Mouse (Mus musculus): Measurements from ENCODE around the gene Gm29776. TPM values are rescaled to one million over a fixed set of nuclear protein-coding genes. Genes with fewer than 3 reads are reported as not detected.

Gene Gm29776
- polyA plus RNA-seq, 1 experiment from 2014 or later: 0.07 TPM

DNA sequence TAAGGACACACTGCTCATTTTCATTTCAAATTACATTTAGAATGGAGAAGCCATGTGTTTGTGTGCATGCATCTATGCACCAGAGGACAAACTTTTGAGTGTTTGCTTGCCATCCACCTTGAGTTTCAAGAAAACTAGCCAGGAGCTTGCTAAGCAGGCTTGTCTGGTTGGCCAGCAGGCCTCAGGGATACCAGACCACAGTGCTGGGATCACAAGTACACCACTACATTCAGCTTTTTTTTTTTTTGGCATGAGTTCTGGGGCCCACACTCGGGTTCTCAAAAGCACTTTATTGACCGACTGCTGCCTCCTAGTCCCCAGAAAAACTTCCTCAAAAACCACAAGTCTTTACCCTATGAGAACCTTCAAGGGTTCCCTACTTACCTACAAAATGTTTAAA lies 24.3 kb downstream of the Gm29776 start:
- TF ChIP-seq CTCF (IDR thresholded peaks at IDR 0.05; ENCODE audit: low read depth): no peak
- Histone ChIP-seq H3K9me3 (replicated peaks; ENCODE audit: low read length) (no peaks in the 10 kb centered on the region), H3K27ac (no peak overlapping the region), H3K4me2 (ENCODE audit: low read length) (no peak overlapping the region), H3K36me3 (ENCODE audit: insufficient read depth, low read length) (peaks cover 36% of the 10 kb centered on the region), H3K27me3 (ENCODE audit: insufficient read depth, low read length) (no peaks in the 10 kb centered on the region), H3K9ac (ENCODE audit: low read depth, low read length) (no peak overlapping the region), H3K4me1 (replicated peaks; ENCODE audit: insufficient read depth, low read length) (no peaks in the 10 kb centered on the region), H3K4me3 (replicated peaks; ENCODE audit: low read depth, low read length) (no peak overlapping the region)
- no peak for ATAC-seq (replicated peaks; ENCODE audit: low FRiP score, low read depth)
- WGBS: 71% methylated on average over 2 of the region's 2 CpGs
- DNase-seq (ENCODE audit: low spot score): no peak

DNA sequence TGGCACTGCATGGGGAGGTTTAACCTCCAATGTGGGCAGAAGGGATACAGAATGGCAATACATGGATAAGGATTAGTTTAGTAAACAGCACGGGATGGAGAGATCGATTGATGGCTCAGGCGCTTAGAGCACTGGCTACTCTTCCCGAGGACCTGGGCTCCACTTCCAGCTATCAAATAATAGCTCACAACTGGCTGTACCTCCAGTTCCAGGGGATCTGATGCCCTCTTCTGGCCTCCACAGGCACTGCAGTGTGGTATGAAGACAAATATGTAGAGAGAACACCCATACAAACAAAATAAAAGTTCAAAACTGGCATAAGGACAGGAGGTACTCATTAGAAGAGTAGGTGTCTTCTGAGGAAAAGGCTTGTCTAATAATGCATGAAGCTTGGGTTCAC lies 29.3 kb downstream of the Gm29776 start:
- Histone ChIP-seq H3K4me1 (replicated peaks; ENCODE audit: insufficient read depth, low read length) (no peaks in the 10 kb centered on the region), H3K9ac (ENCODE audit: low read depth, low read length) (no peak overlapping the region), H3K4me2 (ENCODE audit: low read length) (no peak overlapping the region), H3K4me3 (replicated peaks; ENCODE audit: low read depth, low read length) (no peak overlapping the region), H3K36me3 (ENCODE audit: insufficient read depth, low read length) (peaks cover 37% of the 10 kb centered on the region), H3K27ac (no peak overlapping the region), H3K27me3 (ENCODE audit: insufficient read depth, low read length) (no peaks in the 10 kb centered on the region), H3K9me3 (replicated peaks; ENCODE audit: low read length) (no peaks in the 10 kb centered on the region)
- peak; percentile 78 for TF ChIP-seq CTCF (IDR thresholded peaks at IDR 0.05; ENCODE audit: low read depth)
- ATAC-seq (replicated peaks; ENCODE audit: low FRiP score, low read depth) (no peak), DNase-seq (ENCODE audit: low spot score) (peak; percentile 33)
- 84% methylated on average over 4 of the region's 4 CpGs for WGBS

DNA sequence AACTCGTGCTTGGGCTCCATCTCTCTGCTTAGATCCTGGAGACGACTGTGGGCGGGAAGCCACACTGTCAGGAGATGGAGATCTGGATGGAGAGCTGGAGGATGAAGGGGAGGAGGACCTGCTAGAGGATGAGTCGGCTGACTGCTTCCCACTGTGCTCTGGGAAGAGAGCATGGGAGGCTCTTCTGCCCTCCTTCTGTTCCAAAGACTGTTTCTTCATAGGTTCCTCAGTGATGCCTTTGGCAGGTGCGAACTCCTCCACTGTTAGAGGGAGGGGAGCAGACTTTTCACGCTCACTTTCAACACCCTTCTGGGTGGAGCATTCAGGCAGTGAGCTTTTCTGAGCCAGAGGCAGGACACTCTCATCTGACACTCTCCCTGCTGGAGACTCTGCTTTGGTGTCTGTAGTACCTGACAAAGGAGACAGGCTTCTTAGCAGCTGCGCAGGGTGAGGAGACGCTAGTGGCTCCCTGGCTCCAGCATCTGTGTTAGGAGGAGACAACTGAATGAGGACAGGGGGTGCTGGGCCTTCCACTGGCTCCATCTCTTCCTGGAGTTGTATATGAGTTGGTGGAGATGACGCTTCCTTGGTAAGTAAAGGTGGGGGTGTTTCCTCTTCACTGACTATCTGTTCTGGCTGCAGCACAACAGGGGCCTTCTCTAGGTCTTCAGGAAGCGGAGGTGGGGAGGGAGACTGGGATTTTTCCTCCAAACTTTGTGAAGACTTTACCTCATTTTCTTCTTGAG lies 34.0 kb downstream of the Gm29776 start:
- Histone ChIP-seq H3K27me3 (ENCODE audit: insufficient read depth, low read length) (no peaks in the 10 kb centered on the region), H3K4me1 (replicated peaks; ENCODE audit: insufficient read depth, low read length) (no peaks in the 10 kb centered on the region), H3K9me3 (replicated peaks; ENCODE audit: low read length) (no peaks in the 10 kb centered on the region), H3K27ac (no peak overlapping the region), H3K36me3 (ENCODE audit: insufficient read depth, low read length) (peaks cover 76% of the 10 kb centered on the region), H3K9ac (ENCODE audit: low read depth, low read length) (no peak overlapping the region), H3K4me2 (ENCODE audit: low read length) (no peak overlapping the region), H3K4me3 (replicated peaks; ENCODE audit: low read depth, low read length) (no peak overlapping the region)
- no peak for ATAC-seq (replicated peaks; ENCODE audit: low FRiP score, low read depth)
- no peak for TF ChIP-seq CTCF (IDR thresholded peaks at IDR 0.05; ENCODE audit: low read depth)
- DNase-seq (ENCODE audit: low spot score): no peak
- 92% methylated on average over 10 of the region's 10 CpGs for WGBS

DNA sequence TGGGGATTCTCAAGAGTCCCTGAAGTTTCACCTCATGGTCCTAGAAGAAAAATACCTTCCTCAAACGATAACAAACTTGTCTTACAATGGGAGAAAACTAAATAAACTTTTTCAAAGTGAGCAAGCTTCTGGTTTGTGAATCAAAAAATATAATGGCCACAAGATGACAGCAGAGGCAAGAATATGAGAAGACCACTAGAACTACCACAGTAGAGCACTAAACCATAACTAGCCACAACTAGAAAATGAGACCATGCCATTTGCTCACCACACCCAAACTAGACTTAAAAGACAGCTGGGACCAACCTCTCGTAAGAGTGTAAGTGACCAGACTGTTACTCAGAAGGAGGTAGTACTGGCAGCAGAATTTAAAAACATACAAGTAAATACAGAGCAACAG lies 38.6 kb downstream of the Gm29776 start:
- WGBS: 91% methylated on average over 2 of the region's 2 CpGs
- Histone ChIP-seq H3K9me3 (replicated peaks; ENCODE audit: low read length) (no peaks in the 10 kb centered on the region), H3K4me2 (ENCODE audit: low read length) (no peak overlapping the region), H3K27ac (no peak overlapping the region), H3K36me3 (ENCODE audit: insufficient read depth, low read length) (peaks cover 76% of the 10 kb centered on the region), H3K9ac (ENCODE audit: low read depth, low read length) (no peak overlapping the region), H3K4me3 (replicated peaks; ENCODE audit: low read depth, low read length) (no peak overlapping the region), H3K4me1 (replicated peaks; ENCODE audit: insufficient read depth, low read length) (no peaks in the 10 kb centered on the region), H3K27me3 (ENCODE audit: insufficient read depth, low read length) (no peaks in the 10 kb centered on the region)
- DNase-seq (ENCODE audit: low spot score) (no peak), ATAC-seq (replicated peaks; ENCODE audit: low FRiP score, low read depth) (no peak)
- TF ChIP-seq CTCF (IDR thresholded peaks at IDR 0.05; ENCODE audit: low read depth): no peak

DNA sequence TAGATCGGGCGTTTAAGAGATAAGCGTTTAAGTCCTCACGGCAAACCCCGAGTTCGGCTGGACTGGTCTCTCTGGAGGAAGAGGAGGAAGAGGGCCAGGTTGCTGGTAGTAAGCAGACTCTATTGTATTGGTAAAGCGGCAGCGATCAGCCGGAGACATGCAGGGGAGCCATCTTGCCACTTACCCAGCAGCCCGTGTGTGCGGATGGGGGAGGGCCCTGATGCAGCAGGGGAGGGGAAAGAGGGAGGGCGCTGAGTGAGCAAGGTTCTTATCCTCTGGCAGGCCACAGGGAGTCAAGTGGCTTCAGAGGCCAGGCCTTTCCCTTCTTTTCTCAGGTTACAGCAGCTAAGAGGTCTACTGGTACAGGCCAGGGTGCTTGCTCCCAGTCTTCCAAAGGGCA lies 45.1 kb downstream of the Gm29776 start:
- Histone ChIP-seq H3K9me3 (replicated peaks; ENCODE audit: low read length) (no peaks in the 10 kb centered on the region), H3K36me3 (ENCODE audit: insufficient read depth, low read length) (peaks cover 40% of the 10 kb centered on the region), H3K4me1 (replicated peaks; ENCODE audit: insufficient read depth, low read length) (peaks cover 6% of the 10 kb centered on the region; the same call in 1 of the 2 replicates), H3K27ac (peak overlapping the region; percentile 82), H3K9ac (ENCODE audit: low read depth, low read length) (peak overlapping the region; percentile 83), H3K27me3 (ENCODE audit: insufficient read depth, low read length) (no peaks in the 10 kb centered on the region), H3K4me2 (ENCODE audit: low read length) (peak overlapping the region; percentile 72), H3K4me3 (replicated peaks; ENCODE audit: low read depth, low read length) (peak overlapping the region; percentile 76)
- under 1% methylated on average over 12 of the region's 12 CpGs for WGBS
- ATAC-seq (replicated peaks; ENCODE audit: low FRiP score, low read depth) (peak; percentile 89), DNase-seq (ENCODE audit: low spot score) (peak; percentile 96)
- peak; percentile 23; the same call in 1 of the 2 replicates for TF ChIP-seq CTCF (IDR thresholded peaks at IDR 0.05; ENCODE audit: low read depth)

DNA sequence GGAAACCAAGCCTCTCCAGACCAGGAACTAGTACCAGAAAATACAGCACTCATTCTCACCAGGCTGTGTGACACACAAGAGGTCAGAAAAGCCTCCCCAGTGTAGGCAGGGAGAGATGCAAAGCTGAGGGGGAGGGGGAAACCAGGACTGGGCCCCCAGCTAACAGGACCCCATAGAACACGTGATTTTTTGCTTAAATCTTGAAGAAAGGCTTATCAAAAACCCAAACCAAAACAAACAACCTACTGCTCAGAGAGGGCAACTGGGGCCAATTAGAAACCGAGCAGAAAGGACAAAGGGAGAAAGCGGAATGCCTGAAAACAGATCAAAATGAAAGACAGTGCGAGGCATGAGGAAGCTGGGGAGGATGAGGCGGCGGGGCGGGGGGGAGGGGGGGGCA lies 45.8 kb downstream of the Gm29776 start:
- Histone ChIP-seq H3K27me3 (ENCODE audit: insufficient read depth, low read length) (no peaks in the 10 kb centered on the region), H3K4me2 (ENCODE audit: low read length) (peak overlapping the region; percentile 72), H3K4me3 (replicated peaks; ENCODE audit: low read depth, low read length) (peak overlapping the region; percentile 76), H3K9ac (ENCODE audit: low read depth, low read length) (peak overlapping the region; percentile 83), H3K36me3 (ENCODE audit: insufficient read depth, low read length) (peaks cover 42% of the 10 kb centered on the region), H3K4me1 (replicated peaks; ENCODE audit: insufficient read depth, low read length) (peaks cover 6% of the 10 kb centered on the region; the same call in 1 of the 2 replicates), H3K27ac (peak overlapping the region; percentile 82), H3K9me3 (replicated peaks; ENCODE audit: low read length) (no peaks in the 10 kb centered on the region)
- peak; percentile 12 for DNase-seq (ENCODE audit: low spot score)
- no peak for TF ChIP-seq CTCF (IDR thresholded peaks at IDR 0.05; ENCODE audit: low read depth)
- ATAC-seq (replicated peaks; ENCODE audit: low FRiP score, low read depth): no peak
- WGBS: 0% methylated on average over 7 of the region's 7 CpGs
